Mouse (Mus musculus) thymus, postnatal 25 days (tissue): ENCODE measurements around the gene Hlcs.
A peak's percentile ranks its signal among the peaks of the same experiment; 100 is the strongest.

ENCODE experiments used
- DNase-seq: peaks from one replicate; pipeline ENCODE4 v3.0.0; 2022

Gene Hlcs

DNA sequence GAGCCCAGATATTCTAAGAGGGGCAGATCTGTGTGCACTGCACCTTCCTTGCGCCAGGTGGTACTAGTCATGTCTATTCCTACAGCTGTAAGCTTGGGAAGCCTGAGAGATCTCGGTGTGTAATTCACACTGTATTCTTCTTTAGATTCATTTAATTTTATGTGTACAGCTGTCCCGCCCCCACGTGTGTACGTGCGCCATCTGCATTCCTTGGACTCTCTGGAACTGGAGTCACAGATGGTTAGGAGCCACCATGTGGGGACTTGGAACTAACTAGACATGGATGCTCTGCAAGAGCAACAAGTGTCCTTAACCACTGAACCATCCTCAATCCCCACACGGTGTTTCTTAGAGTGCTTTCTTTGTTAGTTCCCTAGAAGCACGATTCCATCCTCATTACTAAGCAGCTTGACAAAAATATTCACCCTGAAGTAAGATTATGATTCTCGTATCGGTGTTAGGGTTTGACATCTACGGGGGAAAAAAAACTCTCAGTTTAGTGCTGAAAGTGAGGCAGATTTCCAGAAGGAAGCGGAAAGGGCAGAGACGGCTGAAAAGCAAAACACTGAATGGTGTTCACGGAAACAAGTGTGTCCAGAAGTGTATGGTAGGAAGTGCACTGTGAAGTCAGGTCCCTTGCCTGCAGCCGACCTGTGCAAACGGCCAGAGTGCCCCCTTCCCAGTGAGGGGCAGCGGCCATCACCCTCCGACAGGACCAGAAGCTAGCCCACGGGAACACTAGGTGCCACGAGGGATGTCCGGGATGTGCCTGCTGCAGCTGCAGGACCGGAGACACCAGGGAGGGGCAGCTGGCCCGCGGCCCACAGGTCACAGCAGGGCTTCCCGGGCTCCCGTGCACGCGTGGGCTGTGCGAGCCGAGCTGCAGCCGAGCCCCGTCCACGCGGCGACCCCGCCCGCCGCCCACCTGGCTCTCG is 24.0 kb downstream of the Hlcs start:
- peak; percentile 37 for DNase-seq

DNA sequence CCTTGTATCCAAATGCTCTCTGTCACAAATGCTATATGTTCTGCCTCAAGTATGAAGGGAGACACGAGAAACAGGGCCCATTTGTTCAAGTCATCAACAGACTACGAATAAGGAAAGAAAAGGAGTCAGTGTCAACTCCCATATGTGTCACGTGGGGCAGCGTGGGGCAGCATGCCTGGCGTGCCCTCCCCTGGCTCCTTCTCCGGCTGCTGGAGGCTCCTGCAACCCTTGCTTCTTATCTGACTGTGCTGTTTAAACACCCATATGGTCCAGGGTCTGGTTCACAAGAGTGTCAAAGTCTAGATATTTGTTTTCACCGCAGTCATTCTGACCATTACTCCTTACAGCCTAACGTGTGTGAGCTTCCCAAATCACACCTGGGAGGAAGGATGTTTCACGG is 25.5 kb downstream of the Hlcs start:
- no peak for DNase-seq

DNA sequence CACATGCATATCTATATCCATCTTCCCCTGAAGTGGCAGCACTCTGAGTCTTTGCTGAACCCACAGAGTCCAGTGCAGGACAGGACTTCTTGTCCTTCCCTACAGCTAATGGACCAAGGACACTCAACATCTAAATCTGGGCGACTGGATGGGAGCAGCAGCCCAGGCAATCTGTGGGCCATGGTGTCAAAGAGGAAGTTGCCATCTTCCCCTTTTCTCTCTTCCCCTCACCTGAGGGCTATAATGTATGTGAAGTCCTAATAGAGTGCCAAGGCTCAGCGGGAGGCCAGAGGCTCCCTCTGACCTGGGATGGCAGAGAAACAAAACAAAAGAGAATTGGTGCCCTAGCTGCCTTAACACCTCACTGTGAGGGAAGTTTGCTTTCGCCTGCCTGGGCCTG is 29.4 kb downstream of the Hlcs start:
- no peak for DNase-seq

- DNase-seq = no peak
These were observed 42.5 kb downstream of the Hlcs start for GRCm38 (mm10) chr16:94270826-94271225.

- peak; percentile 76 for DNase-seq
These were observed 43.7 kb downstream of the Hlcs start for GRCm38 (mm10) chr16:94269635-94270034.

DNA sequence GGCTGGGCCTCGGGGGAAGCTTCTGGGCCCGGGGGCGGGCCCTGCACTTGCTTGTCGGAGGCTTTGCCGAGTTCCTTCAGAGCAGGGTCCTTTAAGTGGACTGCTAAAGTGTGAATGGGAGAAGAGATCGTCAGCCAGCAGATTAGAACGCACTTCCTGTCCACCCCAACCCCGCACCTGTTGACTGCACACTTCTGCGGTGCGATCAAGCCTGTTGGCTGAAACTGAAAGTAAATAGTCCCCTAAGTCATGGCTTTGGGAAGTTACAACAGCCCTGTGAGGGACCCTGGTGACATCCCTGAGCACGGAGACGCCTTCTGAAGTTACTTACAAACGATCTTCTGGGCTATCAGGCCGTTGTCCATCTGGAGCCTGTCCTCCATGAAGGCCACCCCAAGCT is 45.2 kb downstream of the Hlcs start:
- no peak for DNase-seq

- DNase-seq = no peak
These were observed 48.8 kb downstream of the Hlcs start for GRCm38 (mm10) chr16:94264611-94265010.

- no peak for DNase-seq
These were observed 50.9 kb downstream of the Hlcs start for GRCm38 (mm10) chr16:94262501-94262900.

GRCm38 (mm10) chr16:94260938-94261630 is 52.3 kb downstream of the Hlcs start:
- no peak for DNase-seq

DNA sequence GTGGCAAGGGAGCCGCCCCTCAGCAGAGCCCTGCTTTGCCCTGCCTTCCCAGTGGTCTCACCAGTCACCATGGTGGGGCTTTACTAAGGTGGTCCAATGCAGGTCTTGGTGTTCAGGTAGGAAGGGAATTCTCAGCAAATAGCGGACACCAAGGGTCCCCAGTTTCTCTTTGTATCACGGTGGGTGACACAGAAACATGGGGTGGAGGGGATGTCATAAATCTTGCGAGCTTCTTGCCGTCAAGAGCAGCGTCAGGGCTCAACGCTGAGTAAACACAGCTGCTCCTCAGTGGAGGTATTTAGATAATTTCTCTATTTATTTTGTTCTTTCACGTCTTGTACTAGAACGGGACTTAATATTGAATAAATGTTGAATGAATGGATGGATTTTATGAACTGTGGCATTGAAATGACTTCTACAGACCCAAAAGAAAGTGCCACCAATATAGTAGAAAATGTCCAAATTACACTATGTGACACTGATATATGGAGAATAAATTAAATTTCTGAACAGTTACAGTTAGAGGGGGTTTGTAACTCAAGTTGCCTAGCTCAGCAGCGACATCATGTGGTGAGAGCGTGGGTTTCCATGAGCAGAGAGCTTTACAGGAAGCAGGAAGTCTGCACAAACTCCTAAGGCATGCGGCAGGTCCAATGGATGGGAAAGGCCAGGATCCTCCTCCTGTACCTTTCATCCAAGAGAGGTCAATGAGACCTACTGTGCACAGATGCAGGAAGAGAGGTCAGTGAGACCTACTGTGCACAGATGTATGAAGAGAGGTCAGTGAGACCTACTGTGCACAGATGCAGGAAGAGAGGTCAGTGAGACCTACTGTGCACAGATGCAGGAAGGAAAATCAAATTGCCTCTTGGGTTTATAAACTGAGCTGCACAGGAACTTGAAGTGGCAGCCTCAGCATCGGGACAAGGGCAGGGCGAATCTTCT is 54.7 kb downstream of the Hlcs start:
- DNase-seq = peak; percentile 88

- DNase-seq = no peak
These were observed 57.8 kb downstream of the Hlcs start for GRCm38 (mm10) chr16:94255592-94255991.

GRCm38 (mm10) chr16:94255035-94255434 is 58.3 kb downstream of the Hlcs start:
- no peak for DNase-seq

DNA sequence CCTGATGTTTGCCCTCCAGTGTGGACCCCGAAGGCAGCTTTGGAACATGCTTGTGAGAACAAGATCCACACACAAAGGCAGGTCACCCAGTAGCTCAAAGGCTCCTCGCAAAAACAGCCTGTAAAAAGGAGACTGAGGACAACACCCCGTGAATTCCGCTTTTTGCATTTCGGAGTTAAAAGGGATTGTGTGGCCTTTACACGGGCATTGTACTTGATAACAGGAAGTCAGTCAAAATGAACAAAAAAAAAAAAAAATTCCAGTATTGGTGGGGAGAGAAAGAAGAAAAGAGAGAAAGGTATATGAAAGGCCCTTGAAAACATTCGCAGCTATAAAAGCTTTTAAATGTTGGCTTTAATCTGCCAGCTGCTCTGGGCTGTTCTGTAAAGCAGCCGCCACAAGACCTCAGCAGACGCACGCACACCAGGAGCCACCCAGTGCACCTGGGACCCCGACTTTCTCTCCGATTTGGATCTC is 58.9 kb downstream of the Hlcs start:
- DNase-seq = peak; percentile 73

DNA sequence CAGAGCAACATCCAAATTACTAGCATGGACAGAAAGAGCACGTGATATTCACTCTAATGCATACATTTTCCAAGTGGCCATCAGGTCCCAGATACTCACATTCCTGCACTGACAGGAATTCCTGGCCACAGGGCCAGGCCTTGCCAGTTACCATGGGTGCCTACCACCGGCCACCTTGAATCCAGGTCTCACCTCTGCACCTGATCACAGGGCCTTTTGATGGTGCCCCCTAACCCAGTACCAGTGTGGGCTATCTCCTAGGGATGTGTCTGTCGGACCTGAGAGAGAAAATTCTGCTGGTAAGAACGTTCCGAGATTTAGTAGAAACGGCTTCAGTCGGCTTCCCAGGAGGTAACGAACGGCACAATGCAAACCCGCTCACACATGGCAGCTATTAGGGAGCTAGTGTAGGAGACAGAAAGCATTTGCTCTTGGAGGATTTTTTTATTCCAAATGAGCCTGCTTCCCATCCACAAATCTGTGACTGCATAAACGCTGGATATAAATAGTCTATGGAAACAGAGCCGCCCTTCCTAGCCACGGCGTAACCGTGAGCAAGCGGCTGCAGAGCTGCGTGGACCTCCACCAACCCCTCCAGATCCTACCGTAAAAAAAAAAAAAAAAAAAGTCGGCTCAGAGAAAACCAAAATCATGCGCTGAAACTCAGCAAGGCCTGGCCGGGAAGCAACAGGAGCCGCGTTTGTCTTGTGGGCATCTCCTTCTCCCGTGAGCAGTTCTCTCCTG is 59.5 kb downstream of the Hlcs start:
- DNase-seq = no peak

DNA sequence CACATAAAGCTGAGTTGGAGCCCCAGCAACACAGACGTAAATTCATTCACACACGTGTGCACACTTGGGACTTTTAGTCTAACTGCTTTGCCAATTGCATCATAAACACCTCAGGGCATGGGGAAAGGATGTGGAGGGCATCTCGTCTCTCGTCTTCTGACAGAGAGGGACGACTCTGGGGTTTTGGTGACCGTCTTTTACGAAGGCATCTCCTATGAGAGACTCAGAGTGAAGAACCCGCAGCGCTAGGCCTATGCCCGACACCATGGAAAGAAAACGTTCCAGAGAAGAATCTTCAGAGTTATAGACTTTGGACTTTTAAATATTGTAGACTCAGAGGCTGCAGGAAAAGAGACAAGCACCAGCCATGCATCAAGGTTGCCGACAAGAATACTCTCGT is 61.6 kb downstream of the Hlcs start:
- DNase-seq = no peak

DNA sequence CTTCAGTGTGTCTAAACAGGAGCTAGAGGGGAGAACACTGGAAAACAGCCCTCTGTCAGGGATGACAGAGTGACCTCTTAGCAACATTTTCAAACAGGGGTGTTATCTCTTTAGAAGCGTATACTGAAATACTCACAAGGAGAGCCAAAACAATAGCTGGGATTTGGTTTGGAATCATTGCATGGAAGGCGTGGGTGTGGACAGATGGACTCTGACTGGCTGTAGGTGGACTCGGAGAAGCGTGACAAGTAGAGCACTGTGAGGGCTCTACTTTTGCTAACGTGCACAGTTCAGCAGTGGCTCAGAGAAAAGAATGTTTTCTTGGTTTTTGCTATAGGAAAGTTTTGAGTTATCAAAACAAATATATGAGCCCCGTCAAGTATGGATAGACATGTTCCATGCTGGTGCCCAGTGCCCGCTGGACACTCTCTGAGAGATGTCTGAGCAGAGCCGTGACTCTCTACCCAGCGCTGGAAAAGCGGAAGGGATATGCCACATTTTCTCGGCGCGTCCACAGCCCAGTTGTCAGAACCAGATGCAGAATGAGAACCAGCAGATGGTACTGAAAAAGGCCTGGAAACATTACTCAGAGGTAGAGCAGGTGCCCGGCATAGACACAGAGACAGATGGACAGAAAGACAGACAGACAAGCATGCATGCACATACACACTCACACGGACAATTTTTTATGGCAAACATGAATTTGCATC is 62.6 kb downstream of the Hlcs start:
- no peak for DNase-seq

DNA sequence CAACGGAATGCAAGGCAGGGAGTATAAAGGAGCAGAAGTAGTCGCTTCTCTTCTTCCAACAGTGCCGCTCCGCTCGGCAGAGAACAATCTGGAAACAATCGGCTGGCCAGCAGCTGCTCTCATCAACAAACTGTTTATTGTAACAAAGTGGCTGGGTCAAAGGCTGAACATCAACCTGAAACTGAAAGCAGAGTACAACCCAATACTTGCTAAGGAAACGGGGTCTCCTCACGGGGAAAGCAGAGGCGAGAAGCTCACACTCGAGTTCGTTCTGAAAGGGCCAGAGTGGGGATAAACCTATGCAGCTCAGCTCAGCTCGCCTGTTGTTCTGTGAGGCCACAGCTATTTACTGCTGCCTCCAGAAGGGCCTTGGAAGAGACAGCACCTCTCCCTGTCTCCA is 63.2 kb downstream of the Hlcs start:
- no peak for DNase-seq

DNA sequence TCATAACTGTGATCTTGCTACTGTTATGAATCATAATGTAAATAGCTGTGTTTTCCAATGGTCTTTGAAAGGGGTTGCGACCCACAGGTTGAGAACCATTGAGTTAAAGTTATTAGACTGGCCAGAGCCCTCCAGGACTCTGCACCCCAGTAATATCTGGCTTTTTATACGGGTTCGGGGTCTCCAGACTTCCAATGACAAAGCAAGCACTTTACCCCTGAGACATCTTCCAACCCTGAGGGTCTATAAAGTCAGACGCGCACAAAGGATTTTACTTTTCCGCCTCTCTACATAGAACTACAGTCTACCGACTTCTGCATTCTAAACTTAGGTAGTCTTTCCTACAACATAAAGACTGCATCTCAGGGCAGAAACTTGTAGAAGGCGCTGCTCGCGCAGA is 63.7 kb downstream of the Hlcs start:
- DNase-seq = no peak

DNA sequence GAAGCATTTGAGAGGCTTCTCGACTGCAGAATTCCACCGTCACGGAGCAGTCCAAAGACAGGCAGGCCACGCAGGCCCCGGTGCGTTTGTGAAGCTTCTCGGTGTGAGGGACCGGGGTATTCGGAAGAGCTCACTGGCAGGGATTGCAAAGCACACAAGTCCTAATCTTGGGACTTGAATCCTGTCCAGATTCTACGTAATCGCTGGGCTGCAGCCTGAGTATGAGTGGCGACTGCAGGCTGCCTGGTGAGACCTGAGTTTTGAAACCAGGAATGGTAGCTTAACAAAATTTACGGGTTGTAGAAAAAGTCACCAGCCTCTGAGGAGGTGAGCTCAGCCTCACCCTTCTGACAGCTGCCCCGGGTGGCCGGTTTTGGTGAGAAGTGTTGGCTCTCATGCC is 64.7 kb downstream of the Hlcs start:
- DNase-seq = no peak

DNA sequence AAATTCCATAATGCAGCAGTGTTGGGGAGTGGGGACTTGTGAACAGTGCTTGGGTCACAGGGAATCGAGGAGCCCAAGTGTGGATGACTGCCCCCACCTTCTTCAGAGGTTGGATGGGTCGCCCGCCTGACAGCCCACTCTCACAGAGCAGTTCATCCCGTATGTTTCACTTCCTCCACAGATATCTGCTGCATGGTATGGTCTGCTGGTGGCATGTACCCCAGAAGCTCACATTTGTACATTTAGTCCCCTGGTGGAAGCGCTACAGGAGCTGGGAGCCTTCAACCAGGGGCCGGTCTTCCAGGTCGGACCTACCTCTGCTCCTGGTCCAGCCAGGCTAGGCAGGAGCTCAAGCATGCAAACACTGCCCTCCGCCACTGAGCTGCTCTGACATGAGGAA is 66.4 kb downstream of the Hlcs start:
- DNase-seq = no peak

DNA sequence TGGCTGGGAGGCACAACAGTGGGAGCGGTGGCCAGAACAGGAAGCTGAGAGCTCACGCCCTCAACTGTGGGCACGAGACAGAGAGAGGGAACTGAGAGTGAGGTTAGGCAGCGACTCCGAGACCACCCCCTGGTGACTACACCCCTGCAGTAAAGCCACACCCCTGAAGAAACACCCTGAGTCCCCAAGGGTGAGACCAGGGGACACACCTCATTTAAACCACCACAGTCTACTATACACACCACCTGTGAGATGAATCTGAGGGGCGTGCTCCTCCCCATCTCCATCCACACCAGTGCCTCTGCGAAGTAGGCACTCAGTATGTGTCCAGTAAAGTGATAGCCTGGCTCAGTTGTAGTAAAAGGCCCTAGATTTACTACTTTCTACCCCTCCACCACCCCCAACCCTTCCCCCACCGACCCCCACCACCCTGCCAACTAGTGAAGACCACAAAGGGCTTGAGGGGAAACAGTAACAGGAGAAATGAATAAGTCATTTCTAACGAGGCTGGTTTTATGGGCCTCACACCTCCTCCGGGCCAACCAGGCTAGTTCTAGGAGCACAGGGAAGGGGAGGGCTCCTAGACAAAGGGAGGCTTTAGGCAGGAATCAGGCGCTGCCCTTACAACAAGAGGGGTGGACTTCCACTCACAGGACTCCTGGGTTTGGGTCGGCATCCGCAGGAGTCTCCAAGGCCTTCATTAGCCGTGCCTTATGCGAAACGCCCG is 67.2 kb downstream of the Hlcs start:
- no peak for DNase-seq
